Mouse (Mus musculus) cerebellum, adult (tissue): ENCODE data around the gene Klf3.
A peak's percentile ranks its signal among the peaks of the same experiment; 100 is the strongest.

ENCODE experiments used
- ATAC-seq: cut with Nextera tagmentation; 2 replicates; pipeline ENCODE4 v1.9.2; 2017; ENCODE audit warnings: mild to moderate bottlenecking, moderate library complexity, mixed read lengths; ENCODE audit not compliant: insufficient number of reproducible peaks, low FRiP score, low TSS enrichment

Gene Klf3

DNA sequence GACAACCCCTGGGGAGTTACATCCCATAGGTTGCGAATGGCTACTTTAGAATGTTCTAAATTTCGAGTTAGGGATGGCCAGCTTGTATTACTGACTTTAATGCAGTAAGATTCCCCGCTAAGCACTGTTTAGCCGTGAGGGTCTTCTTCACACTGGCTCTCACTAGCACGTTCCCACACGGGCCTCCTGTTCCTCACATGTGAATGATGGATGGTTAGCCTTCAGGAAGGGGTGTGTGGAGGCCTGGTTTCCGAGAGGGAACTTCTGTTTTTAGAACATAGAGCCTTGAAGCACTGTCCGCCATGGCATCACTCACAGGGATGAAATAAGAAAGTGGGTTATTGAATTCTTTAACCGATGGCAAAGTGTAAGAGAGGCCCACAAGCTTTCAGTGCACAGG, 25.1 kb downstream of the Klf3 start:
- no peak for ATAC-seq

- ATAC-seq = no peak
Observed at GRCm38 (mm10) chr5:64829606-64830005, 26.4 kb downstream of the Klf3 start.

DNA sequence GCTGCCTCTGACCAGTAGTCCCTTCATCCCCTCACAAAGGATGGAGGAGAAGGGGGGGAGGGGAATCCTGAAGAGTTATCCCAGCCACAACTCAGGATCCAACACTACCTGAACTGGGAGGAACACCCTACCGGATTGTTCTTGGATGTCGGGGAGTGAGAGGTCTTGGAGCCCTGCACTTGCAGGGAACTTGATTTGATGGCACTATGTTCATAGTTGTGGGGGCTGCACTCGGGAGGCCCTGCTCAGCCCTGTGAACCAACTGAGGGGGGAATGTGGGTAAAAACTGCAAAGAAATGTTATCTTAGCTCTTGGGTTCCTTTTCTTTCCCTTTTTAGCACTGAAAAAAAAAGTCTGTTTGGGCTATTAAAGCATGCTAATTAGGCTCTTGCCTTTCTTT, 27.6 kb downstream of the Klf3 start:
- no peak for ATAC-seq

GRCm38 (mm10) chr5:64833410-64833809, 30.2 kb downstream of the Klf3 start:
- ATAC-seq = no peak

DNA sequence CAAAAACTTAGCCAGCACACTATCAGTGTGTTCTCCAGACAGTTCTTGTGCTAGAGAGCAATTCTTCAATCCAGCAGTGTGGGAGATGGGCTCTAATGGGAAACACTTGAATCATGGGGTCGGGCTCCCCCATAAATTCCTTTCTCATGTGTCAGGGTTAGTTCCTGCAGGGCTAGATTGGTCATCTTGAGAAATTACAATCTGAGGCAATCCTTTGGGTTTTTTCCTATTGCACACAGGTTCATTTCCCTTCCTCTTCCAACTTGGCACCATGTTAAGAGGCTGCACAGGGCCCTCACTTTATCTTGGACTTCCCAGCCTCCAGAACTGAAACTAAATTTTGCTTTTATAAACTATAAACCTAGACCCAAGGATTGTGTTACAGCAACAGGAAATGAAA, 31.0 kb downstream of the Klf3 start:
- ATAC-seq = no peak

GRCm38 (mm10) chr5:64835295-64835694, 32.1 kb downstream of the Klf3 start:
- no peak for ATAC-seq

DNA sequence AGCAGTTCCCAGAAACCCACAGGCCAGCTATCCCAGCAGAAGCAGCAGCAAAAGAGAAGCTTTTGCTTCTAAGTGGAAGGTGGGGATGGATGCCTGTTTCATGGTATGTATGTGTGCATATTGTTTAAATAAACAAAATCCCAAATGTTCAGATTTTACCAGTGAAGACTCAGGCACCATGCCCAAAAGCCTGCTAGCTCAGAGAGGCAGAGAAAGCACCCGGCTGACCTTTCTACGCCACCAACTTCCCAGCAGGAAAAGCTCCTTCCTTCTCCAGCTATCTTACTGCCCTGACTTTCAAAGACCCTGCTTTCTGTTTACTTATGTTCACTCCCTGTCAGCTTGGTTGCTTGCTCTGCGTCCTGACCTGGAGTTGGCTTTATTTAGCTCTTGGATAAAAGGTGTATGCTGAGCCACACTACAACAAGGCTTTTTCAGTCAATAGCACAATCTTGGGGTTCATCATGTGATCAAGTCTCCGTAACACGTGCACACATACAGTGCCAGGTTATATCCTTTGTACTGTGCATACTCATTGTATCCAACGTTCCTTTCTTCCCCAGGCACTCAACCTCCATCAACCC, 35.9 kb downstream of the Klf3 start:
- no peak for ATAC-seq

DNA sequence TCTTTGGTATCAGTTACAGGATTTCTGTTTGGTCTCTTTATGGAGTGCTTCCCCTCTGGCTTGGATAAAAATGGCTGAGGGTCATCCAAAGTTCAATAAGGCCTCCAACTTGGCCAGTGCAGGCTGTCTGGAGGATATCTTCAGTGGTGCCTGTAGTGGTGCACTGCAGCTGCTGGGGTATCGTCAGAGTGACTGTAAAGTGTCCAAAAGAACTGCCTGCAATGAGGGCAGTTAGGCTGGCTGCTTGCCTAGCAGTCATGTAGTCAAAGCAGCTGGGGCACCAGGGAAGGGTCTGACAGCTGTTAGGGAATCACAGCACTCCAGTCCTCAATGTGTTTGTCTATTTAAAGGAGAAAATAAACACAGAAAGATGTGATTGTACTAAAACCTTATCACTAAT, 36.9 kb downstream of the Klf3 start:
- ATAC-seq = no peak

DNA sequence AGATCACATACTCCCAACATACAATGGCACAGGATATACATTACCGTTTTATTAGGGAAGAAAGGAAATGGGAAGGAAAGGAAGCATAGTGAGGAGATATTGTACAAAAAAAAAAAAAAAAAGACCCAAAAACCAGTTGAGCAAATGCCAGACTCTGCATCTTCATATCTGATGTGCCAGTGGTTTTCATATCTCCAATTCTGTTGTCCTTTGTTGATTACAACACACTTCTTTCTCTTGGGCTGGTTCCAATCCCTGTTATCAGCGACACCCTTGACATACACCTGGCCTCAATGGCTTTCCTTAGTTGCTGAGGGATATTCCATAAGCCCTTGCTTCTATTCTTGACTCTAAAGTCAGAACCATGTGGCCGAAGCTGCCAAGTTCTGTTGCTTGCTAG, 41.4 kb downstream of the Klf3 start:
- no peak for ATAC-seq

DNA sequence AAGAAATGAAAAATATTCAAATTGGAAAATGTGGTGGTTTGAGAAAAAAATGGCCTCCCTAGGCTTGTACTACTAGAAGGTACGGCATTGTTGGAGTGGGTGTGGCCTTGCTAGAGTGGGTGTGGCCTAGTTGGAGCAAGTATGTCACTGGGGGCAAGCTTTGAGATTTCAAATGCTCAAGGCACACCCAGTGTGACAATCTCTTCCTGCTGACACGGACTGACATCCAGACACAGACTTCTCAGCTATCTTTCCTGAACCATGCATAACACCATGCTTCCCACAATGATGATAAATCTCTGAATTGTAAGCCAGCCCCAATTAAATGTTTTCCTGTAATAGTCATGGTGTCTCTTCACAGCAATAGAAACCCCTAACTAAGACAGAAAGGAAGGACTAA, 44.1 kb downstream of the Klf3 start:
- ATAC-seq = no peak

- ATAC-seq = no peak
Observed at GRCm38 (mm10) chr5:64849892-64850291, 46.7 kb downstream of the Klf3 start.

- ATAC-seq = no peak
Observed at GRCm38 (mm10) chr5:64852656-64853398, 49.6 kb downstream of the Klf3 start.

- no peak for ATAC-seq
Observed at GRCm38 (mm10) chr5:64853421-64853820, 50.2 kb downstream of the Klf3 start.

DNA sequence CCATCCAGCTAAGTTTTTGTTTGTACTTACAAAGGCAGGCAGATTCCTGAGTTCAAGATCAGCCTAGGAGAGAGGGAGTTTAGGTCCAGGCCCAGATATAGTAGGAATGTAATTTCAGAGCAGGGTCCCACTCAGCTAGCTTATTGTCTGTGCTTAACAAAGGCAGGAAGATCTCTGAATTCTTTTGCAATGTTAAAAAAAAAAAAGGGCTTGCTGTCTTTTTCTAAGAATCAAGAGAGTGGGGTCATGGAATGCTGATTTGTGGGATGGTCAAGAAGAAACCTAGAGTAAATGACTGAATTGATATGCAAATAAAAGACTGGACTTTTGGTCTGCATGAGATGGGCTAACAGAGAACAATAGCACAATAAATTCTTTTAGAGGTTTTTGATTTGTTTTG, 52.0 kb downstream of the Klf3 start:
- ATAC-seq = no peak

DNA sequence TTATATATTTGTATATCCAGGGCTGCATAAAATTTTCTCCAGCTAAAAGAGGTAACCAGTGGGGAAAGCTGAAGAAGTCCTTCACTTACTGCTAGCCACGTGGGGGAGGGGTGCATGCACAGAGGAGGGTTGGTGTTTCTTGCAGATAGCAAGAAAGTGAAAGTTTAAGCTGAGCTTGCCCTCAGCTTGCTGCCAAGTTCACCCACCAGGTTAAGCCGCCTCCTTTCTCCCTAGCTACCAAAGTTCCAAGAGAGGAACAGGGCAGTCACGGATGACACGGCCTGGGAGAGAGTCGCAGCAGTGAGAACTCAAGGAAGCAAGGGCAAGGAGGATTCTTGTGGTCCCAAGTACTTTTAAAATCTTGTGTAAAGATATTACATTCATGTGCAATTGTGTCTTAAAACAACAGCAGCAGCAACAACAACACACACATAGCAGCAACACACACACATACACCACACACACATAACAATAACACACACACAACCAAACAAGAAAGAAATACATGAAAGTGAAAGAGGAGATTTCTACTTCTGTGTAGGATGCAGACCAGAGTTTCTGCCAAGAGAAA, 57.8 kb downstream of the Klf3 start:
- no peak for ATAC-seq

DNA sequence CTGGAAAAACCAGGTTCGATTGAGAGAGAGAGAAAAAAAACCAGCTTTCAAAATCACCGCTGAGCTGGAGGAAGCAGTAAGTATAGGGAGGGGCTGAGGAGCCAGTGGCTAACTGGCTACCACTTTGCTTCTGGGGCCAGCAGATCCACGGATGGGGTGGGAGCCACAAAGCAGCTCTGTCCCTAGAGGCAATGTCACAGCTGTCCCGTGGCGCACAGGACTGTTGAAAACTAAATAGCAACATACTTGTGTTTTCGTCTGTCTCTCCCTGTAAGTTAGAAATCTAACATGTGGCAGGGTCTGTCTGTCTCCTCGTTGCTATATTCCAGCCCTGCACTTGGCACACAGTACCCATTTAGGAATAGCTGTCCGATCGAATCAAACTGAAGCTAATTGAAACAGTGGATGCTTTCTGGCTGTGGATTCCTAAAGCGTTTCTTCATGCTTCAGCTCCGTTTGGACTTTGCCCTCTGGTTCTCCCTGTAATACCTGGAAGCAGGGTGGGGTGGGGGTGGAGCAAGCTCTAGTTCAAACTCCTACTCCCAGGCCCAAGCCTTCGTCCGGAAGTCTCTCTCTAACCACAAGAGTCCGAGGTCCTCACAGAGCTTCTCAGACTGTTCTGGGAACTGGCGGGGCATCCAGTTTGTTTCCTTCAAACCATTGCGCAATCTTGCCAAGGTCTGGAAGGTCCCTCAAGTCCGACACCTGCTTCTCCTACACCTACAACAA, 58.4 kb downstream of the Klf3 start:
- ATAC-seq = no peak

DNA sequence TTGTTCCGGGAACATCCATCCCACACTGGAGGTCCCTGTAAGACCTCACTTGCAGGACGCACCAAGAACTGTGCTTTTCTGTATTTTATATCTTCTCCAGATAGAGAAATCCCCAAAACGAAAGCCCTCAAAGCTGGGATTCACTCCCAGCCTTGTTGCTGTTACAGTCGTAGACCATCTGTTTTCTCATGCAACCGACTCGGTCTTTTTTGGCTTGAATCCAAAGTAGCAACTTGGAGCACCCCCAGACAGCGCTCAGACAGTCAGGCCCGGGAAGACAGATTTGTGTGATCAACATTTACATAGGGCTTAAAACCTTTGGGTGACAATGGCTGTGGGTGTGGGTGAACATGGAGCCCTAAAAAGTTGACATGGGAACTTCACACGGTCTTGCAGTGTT, 59.1 kb downstream of the Klf3 start:
- ATAC-seq = no peak

GRCm38 (mm10) chr5:64864699-64865108, 61.5 kb downstream of the Klf3 start:
- no peak for ATAC-seq

DNA sequence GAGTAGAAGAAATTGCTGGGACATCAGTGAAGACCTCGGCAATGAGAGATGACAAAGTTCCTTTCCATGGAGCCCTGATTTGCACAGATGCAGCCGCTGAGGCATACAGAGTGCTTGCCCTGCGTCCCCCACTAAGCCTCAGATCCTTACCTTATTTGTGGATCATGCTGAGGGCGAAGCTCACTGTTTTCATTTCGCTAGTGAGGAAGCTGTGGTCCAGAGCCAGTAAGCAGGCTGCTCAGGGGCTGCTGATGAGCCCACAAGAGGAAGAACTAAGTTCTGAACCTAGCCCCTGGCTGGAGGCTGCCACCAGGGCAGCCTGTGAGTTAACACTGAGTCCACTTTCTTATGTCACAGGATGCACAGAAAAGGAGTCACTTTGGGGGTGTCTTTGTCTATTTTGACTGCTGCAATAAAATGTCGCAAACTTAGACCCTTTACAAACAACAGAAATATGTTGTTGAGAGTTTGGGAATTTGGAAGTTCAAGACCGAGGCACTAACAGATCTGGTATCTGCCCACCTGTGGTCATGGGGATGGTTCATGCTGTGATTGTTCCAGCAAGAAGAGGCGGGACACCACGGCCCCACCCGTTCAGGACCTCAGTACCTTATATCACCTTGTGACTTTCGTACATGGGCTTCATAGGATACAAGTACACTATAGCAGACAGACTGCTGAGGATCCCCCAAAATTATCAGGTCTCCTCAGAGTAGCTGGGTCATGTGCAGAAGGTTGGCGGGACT, 62.2 kb downstream of the Klf3 start:
- no peak for ATAC-seq

GRCm38 (mm10) chr5:64866331-64867050, 63.3 kb downstream of the Klf3 start:
- ATAC-seq = peak; percentile 64; the same call in 1 of the 2 replicates
